Mouse (Mus musculus) lung, adult 2 months (tissue): ENCODE results near the gene Atf6b.

Experiments
- CTCF ChIP-seq: fragments of 200-500 bp; IDR thresholded peaks from 2 replicates; pipeline ENCODE4 v1.5.1; 2011; ENCODE audit warnings: mild to moderate bottlenecking, low read length, control low read depth; ENCODE audit not compliant: insufficient read depth
- POLR2A ChIP-seq: fragments of 200-500 bp; IDR thresholded peaks from 2 replicates; pipeline ENCODE4 v1.6.1; 2011; ENCODE audit warnings: low read depth, mild to moderate bottlenecking, control low read depth, low read length, borderline replicate concordance; ENCODE audit errors: extremely low read depth

- no peak for TF ChIP-seq CTCF
- no peak for TF ChIP-seq POLR2A
These were observed 20.2 kb upstream of the Atf6b start for GRCm38 (mm10) chr17:34626773-34627092.
